Mouse (Mus musculus): ENCODE measurements around the gene Cyp11a1.

Cyp11a1 gene

DNA sequence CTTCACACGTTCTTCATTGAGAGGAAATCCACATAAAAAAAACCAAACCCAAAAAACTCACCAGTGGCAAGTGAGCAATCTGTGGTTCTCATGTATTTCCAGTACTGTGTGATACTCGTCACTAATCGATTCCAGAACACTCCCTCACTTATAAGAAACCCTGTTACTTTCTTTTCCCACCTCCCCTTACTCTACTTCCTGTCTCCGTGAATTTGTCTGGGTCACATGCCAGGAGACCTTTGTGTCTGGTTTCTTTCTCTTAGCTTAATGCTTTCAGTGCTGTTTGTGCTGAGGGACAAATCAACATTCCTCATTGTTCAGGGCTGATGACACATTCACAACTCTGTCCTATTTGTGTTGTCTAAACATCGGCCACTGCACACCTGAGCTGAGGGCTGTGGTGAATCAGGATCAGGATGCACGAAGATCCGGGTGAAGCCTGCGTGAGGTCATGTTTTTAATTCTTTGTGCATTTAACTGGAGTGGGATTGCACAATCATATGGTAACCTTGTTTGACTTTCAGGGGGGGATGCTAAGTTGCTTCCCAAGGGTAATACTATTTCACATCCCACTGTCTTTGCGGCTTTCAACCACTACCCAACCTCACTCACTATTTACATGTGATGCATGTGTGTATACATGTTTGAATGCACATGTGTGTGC is 33.3 kb upstream of the Cyp11a1 start:
- DNase-seq (ENCODE audit: low spot score) = no peak

DNA sequence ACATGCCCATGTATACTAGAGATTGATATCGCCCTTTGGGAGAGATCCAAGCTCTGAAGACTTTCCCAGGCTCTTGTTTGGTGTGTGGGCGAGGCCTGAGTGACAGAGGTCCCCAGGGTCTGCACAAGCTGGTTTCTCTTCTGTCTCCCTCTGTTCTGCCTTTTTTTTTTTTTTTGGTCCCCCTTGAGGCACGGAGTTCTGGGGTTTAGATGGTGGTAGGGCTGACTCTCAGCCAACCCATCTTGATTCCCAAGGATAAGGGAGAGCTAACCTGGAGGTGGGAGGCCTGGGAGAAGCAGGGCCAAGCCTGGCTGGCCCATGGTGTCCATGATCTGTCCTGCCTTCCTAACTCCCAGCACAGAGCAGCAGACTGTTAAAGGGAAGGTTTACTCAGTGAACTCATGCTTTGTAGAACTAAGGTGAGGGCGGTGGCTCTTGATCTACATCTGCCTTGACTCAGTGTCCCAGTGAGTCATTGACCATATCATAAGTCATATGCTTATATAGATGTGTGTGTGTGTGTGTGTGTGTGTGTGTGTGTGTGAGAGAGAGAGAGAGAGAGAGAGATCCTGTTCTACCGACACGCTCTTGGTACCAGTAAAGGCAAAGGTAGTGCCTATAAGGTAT is 32.7 kb upstream of the Cyp11a1 start:
- no peak for DNase-seq (ENCODE audit: low spot score)

DNA sequence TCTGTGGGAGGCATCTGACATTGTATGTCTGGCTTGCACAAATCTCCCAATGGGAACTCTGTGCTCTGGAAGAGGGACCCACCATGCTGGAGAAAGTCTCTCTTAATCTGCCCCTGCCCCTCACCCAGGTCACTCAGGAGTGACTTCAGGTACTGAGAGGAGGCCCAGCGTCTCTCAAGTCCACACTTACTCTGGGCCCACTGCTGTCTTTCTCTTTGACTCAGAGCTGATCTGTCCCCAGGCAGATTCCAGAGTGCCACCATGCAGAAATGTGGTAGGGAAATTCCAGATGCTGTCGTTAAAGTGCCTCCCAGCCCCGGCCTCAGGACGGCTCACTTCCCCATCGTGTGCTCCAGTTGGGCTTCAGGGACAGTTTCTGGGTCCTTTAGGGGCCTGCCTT is 32.0 kb upstream of the Cyp11a1 start:
- DNase-seq (ENCODE audit: low spot score) = no peak

DNA sequence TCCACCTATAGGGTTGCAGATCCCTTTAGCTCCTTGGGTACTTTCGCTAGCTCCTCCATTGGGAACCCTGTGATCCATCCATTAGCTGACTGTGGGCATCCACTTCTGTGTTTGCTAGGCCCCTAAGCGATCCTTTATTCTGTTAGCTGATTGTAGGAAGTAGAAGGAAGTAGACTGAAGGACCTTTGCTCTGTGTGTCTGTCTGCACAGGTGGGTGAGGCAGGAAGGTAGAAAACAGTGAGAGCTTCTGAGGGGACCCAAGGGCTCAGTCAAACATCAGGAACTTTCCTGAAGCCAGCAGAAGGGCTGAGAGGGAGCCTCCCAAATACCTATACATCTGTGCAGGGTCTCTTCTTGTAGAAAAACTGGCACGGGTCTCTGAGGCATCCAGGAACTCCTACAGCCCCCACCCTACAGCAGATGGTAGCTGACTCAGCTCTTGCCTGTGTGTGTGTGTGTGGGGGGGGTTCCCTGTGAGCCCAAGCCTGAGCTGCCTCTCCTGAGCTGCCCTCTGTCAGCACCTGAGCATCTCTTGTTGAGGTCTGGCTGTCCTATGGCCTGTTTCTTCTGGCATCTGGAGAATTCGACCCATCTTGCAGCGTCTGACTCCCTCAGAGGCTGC is 30.9 kb upstream of the Cyp11a1 start:
- DNase-seq (ENCODE audit: low spot score) = no peak

DNA sequence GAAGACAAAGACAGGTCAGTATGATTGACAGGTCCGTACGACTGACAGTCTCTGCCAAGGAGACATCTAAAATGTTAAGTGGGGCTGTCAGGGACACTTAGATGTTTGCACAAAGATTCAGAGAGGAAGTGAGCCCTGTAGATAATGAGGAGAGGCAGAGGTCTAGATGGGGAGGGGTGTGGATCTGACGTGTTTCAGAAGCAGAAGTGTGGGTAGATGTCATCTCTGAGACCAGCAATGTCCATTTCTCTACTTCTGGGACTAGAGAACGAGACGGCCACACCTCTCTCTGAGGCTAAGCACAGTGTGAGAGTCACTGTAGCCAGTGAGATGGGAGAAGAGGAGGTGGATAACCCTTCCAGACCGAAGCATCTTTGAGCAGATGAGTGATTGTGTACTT is 28.2 kb upstream of the Cyp11a1 start:
- DNase-seq (ENCODE audit: low spot score) = no peak

DNA sequence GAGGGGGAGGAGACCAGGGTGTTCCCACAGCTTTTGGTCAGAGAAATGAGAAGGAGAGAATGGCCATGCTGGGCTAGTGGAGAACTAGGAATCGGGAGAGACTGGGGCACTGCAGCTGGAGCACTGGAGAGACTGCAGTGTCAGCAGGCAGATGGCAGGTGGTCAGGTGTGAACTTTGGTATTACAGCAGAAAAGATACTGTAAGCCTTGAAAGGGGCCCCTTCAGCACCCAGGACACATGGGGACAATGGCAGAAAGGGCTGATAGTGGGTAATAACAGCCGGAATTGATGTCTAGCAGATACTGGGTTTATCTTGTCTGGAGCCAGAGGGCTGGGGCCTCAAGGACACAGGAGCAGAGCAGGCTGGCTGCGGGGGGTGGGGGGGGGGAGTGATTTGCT is 27.4 kb upstream of the Cyp11a1 start:
- no peak for DNase-seq (ENCODE audit: low spot score)

DNA sequence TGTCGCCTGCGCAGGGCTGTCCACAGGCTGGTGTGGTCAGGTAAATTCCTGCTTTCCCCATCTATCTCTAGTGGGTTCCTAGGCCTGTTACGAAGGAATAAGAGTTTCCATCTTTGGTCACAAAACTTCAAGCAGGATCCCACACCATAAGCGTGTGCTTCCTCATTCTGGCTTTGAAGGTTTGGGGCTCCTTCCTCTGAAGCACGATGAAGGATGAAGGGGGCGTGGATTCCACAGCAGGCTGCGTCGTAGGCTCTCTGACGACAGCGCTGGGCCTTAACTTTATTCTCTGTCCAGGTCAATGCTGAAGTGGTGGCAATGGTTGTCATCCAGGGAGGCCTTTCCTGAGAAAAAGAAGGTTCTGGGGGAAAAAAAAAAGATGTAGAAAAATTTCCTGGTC is 25.6 kb upstream of the Cyp11a1 start:
- no peak for DNase-seq (ENCODE audit: low spot score)

DNA sequence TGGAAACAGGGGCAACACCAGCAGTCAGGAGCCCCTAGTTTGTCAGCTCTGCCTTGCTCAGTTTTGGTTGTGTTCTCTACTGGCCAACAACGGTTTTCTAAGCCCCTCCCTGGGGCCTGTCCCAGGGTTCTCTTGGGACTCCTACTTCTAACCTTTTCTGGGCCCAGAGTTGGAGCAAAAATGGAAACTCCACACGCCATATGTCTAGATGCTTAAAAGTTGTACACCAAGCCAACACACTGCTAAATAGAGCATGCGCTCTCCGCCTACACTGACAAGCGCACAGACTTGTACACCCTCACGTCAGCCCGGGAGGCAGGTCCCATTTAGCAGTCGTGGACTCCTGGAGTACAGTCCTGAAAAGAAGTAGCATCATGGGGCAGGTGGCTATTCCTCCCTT is 20.9 kb upstream of the Cyp11a1 start:
- no peak for DNase-seq (ENCODE audit: low spot score)

DNA sequence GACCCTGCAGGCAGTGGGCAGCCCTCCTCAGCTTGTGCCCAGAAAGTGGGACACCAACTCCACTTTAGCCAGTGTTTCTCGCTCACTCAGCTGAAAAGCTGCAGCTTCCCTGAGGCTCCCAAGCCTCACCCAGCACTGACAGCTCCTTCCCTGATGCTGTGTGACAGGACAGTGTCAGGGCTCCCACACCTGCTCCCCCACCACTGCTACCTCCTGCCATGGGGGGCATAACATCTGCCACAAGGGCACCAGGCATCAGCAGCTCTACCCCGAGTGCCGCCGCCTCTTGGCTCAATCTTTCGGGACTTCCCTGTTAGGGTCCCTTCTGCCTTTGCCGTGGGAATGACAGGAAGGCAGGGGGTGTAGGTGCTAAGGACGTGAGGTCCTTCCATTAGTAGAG is 19.9 kb upstream of the Cyp11a1 start:
- no peak for DNase-seq (ENCODE audit: low spot score)

DNA sequence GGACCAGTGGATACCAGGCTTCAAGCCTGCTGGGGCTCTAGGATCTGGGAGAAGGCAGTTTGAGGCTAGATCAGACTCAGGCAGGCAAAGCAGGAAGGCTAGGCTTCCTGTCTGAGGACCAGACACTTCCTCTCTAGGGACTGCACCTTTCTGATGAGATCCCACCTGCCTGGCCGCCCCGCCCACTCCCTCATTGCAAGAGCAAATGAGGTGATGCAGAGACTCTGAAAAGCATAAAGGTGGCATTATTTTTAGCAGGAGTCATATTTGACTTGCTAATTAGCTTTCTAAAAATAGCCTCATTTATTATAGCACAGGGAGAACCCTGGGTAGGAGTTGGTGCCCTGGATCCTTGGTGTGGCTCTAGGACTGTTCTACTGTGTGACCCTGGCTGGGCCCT is 18.1 kb upstream of the Cyp11a1 start:
- DNase-seq (ENCODE audit: low spot score) = no peak

DNA sequence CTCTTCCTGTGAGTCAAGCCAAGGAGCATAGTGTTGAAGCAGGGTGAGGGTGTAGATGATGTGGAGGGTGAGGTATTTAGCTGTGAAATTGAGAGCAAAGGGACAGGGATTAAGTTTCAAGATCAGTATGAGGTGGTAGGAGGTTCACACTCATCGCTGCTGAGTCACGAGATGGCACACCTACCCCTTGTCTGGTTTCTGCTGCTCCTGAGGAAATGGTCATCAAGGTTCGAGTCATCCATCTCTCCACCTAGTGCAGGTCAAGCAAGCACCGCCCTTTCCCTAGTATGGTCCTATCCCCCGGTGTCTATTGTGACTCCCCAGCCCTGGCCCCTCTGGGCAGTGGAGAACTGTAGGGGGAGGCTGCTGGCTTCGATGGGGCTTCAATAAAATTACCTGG is 16.9 kb upstream of the Cyp11a1 start:
- DNase-seq (ENCODE audit: low spot score) = no peak

DNA sequence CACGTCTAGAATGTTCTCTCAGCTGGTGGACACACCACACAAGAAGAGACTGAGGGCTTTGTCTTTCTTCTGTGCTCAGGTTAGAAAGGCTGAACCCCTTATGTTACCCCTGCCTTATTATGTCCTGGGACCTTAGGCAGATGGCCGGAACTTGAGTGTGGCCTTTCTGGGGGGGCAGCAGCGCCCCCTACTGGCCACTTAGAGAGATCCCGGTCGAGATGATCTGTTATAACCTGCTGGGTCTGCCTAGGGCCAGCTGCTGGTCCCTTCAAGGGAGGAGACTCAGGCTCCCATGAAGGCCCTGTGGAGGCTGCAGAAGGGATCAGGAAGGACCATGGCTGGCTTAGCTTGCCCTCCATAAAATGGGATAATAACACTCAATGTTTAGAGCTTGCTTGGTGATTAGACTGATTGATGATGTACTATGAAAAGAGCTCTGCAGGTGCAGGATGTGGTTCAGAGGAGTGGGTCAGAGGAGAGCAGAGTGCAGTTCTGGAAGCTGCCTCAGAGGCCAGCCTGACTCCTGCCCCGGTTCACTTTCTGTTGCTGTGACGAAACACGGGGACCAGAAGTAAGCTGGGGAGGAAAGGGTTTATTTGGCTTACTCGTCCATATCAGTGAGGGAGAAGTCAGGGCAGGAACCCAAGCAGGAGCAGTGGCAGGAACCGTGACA is 15.6 kb upstream of the Cyp11a1 start:
- DNase-seq (ENCODE audit: low spot score) = peak; percentile 52

DNA sequence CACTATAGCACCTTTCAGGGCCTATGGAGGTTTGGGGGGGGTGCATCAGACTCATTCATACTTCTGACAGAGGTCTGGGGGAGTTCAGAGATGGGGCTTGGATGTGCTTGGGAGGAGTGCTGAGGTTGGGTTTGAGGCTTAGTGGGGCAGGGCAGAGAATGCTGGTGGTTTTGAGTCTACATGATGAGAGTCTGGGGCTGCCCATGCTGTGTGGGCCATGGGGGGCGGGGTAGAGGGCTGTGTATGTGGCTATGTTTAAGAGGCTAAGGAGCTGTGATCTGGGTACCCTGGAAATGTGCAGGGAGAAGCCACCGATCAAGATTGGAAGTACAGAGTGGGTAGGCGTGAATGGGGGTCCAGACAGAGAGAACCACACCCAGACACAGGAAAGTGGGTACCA is 14.2 kb upstream of the Cyp11a1 start:
- DNase-seq (ENCODE audit: low spot score) = no peak

DNA sequence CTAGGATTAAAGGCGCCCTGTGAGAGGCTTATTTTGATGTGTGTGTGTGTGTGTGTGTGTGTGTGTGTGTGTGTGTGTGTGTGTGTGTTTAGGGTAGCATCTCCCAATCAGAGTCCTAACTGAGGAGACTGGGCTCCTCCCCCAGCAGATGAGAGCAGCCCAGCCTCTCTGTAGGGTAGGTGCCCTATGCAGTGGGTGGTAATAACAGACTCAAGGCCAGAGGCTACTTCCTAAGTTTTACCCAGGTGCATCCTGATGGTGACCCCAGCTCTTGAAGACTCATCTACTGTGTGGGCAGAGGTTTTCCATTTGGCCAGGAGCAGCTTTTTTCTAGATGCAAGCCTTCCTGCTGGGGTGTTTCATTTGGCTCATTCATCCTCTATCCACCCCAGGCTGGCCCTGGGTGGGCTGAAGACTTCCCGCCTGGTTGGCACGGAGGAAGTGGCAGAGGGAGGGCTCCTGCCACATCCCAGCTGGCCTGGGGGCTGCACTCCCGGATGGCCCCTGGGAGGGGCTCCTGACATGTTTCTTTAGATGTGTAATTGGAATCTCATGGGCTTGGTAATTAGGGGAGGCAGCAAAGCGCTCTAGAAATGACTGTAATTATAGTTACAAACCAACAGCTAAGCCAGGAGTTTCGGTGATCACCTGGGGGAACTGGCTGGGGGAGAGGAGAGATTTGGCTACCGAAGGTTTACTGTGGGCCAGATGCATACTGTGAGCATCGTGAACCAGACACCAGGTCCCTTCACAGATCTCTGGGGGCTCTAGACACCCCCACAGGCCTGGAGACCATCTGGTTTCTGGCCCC is 13.2 kb upstream of the Cyp11a1 start:
- no peak for DNase-seq (ENCODE audit: low spot score)

DNA sequence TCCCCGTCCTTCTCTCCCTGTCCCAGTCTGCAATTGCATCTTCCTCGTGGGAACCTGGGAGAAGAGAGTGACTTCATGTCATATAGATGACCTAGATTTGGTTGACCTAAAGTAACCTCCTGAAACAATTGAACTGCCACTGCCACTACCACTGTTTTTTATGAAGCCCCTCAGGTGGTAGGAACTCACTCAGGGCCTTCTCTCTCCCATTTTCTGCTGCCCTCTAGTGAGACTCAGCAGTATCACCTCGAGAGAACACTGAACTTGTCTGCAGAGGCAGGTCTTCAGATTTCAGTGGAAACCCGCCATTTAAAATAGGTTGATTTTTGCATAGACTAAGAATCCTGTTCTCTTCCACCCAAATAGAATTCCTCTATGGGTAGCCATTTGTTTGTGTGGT is 10.9 kb upstream of the Cyp11a1 start:
- no peak for DNase-seq (ENCODE audit: low spot score)

DNA sequence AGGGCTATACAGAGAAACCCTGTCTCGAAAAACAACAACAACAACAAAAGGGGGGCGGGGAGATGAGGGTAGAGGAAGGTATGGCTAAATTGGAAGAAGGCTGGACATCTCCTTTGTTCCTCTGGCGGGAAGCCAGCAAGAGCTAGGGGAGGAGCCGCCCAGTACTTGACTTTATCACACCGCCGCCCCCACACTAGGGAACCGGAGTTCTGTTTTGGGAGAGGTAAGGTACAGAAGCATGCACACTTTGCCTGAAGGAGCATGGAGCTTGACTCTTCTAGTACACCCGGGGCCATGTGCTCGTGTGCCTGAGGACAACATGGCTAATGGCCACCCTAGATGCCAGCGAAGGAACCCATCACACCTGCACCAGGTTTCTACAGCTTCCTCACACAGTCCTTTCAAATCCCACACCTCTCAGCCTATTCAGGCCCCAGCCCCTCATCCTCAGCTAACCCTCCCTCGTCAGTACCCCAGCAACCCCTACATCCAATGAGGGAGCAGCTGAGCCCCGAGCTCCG is 8.6 kb upstream of the Cyp11a1 start:
- no peak for DNase-seq (ENCODE audit: low spot score)

DNA sequence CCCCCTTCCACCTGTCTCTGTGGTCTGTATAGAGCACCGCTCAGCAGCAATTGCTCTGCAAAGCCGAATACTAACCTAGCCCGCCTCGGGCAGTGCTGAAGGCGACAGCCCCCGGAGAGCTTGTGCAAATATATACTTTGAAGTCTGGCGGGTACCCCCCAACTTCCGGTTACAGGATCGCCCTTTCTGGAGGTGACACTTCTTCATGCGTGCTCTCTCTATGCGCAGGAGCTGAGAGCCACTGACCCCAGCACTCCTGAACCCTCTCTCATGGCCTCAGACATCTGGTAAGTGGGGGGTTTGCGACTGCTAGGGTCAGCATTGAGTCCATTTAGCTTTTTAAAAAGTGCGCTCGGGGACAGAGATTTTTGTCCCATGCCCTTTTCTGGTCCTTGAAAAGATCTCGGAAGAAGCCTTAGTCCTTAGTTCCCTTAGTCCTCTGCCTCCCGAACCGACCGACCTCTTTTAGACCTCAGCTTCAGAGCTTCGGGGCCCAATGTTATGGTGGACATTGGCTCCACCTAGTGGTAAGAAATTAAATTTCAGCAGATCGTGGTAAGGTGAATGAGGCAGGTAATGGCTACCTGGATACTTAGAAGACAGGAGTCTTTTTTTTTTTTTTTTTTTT is 8.1 kb upstream of the Cyp11a1 start:
- DNase-seq (ENCODE audit: low spot score) = peak; percentile 67

DNA sequence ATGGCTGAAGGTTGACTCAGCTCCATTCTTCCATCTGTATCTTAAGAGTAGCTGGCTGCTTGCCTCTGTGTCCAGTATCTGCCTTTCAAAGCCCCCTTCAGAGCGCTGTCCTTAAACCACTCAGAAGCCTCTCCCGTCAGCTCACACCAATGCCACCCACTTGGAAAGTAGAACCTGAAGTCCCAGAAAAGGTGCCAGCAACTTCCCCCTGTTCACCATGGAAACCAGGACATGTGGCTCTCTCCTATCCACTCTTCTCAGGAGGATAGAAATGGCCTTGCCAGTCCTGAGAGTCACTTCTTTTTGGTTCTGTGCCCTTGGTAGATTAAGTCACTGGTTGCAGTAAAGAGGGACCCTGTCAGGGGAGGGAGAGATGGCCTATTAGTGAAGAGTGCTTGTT is 7.5 kb upstream of the Cyp11a1 start:
- DNase-seq (ENCODE audit: low spot score) = no peak

DNA sequence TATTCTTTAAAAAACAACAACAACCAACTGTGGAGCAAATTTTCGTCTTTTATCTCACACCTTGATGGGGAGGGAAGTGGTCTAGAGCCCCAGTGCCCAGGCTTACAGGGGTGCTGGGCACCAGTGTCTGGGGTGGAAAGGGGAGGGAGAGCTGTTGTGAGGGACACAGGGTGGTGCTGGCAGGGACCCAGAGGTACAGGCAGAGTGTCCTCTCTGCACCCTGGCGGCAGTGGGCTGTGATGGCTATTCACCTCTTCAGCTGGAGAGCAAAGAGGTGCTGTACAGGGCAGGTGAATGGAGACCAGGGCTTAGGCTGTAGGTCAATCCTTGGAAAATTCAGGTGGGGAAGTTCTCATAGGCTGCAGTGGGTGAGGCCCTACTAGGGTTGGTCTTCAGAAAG is 6.5 kb upstream of the Cyp11a1 start:
- no peak for DNase-seq (ENCODE audit: low spot score)

DNA sequence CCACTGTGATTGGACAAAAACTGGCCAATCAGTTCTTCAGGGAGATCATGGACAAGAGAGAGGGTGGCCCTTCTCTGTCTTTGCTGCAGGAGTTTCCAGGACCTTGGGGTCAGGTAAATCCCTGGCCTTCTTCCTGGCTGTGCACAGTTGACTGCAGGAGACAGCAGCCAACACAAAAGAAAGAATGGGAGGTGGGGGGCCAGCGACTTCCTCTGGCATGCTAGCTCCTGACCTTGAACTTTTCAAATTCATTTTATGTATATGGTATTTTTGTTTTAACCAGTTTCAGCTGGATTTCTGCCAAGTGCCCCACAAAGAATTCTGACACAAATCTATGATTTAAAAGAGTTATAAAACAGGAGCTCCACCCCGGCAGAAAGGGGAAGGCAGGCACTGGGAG is 2.9 kb upstream of the Cyp11a1 start:
- no peak for DNase-seq (ENCODE audit: low spot score)

DNA sequence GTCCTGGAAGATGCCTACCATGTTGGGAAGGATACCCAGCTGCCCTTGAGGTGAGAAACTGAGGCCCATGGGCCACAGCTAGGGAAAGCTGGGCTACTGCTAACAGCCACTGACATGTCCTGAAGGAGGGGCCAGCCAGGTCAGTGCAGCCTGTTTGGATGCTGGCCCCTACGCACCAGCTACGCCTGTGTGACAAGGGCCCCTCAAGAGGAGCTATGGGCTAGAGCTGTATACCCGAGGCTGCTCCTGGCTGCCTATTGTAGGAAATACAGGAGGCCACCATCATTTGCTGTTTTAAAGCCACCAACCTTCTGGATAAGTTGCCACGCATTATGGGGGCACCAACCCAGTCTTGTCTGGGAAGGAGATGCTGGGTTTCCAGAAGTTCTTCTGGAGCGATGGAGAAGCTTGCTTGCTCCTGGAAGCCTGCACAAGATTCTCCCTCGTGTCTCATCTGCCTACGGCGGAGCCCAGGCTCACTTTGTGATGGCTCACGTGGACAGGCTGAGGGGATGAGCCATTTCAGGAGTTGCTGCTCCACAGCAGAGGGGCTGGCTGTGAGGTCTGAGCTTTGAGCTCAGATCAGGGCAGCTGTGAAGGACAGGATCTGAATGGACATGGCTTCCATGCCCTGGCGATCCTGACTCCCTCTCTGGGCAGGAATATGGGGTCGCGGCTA is 2.3 kb downstream of the Cyp11a1 start:
- DNase-seq (ENCODE audit: low spot score) = no peak

Measured in T-cell, adult 2 months (primary cell).